Mouse (Mus musculus) erythroid progenitor cell, adult 5-6 weeks (primary cell): Measurements from ENCODE around the gene Cep131. TPM values are rescaled to one million over a fixed set of nuclear protein-coding genes. Genes with fewer than 3 reads are reported as not detected.

Experiments used
- ATAC-seq: replicated peaks from 2 replicates; pipeline ENCODE4 v1.8.0; 2016; ENCODE audit warnings: moderate number of reproducible peaks, mild to moderate bottlenecking, moderate TSS enrichment, inconsistent platforms; ENCODE audit not compliant: poor library complexity, low FRiP score, severe bottlenecking
- total RNA-seq, 2 experiments: library from RNA; stranded (forward) in 1 of 2; stranded (reverse) in 1 of 2; fragments of 150-400 nt in 1 of 2; fragments of 186-747, 209-891 nt in 1 of 2; gene quantifications; 2 replicates each; pipeline versions ENCODE4 v1.2.3 to v1.2.4; 2015 to 2017; ENCODE audit warnings: low replicate concordance in 2 of 2

Cep131 gene
- total RNA-seq, 2 experiments from 2014 or later: 2.3 TPM; not detected in 1

DNA sequence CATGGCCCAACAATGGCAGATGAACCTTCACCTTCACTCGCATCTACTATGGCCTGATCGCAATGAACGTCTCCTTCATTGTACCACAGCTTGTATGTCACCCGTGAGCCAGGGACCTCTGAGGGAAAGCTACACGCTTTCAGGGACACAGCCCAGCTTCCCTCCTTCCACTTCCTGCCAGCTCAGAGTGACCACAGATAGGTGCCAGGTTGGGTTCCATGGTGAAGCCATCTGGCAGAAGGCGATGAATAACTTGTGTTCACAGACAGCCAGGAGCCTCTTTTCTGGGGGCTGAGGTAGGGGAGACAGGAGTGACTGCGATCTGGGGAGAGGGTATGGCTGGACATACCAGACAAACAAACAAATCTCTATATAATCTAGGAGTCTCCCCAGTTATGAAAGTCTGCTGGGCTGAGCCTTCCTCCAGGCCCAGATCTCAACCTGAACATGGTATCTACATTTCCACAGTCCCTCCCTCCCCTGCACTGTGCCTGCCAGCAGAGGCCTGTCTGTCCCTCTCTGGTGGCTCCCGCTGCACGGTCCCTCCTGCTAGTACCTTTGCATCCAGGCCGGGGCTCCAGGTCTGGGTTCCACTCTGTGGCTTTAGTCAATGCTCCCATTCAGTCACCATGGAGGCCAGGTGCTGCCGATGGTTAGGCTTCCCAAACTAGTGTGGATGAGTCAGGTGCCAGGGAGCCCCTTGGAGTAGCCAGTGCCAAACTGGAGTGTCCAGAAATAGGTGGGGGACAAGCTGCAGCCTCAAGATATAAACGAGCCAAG lies 30.5 kb downstream of the Cep131 start:
- no peak for ATAC-seq

DNA sequence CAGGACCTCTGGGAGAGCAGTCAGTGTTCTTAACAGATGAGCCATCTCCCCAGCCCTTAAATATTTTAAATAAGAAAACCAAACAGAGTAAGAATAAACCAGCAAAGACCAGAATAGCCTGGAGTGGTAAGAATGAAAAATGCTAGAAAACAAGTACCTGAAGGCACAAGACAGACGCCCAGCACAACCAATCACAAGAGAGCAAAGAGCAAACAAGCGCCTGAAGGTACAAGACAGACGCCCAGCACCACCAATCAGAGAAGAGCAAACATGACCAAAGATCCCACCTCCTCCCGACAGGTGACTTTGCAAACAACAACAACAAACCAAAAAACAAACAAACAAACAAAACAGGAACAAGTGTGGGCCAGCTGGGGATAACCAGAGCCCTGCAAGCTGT lies 32.8 kb downstream of the Cep131 start:
- no peak for ATAC-seq

DNA sequence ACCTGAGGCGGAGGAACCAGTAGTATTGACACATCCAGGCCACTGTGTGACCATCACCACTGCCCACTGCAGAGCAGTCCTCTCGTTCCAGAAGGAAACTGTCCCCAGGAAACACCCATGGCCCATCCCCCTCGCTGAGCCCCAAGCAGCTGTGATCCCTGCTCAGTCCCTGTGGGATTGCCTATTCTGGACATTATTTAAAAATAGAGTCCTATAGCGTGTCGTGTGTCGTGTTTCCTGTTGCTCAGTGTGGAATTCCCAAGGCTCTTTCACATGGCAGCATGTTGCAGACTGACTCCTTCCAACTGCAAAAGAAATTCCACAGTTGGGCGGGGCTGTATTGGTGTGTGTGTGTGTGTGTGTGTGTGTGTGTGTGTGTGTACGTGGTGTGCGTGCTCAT lies 34.4 kb downstream of the Cep131 start:
- ATAC-seq: no peak

DNA sequence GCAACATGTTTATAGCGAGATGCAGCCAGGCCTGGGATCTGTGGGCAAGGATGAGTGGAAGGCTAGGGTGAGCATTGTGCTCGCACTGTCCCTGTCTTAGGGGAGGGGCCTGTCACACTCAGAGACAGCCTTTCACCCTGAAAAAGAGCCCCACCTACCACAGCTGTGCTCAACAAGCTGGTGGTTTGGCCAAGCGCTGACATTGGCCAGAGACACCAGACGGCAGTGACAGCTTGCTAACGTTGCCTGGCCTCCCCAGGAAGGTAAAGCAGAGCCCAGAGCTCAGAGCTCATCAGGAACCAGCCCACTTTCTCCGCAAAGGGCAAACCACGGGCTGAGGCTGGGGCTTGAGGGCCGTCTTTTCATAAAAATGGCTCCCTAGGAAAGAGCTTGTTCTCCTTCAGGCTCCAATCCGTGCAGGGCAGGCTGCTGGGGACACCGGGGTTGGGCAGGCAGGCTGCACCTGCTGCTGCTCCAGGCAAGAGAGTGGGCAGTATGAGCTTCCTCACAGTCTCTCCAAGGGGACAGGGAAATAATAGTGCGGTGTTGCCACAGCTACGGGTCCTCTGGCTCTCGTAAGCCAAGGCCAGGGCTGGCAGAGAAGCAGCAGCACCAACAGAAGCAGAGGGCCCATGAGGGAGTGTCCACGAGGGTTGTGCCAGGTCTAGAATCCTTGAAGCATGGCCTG lies 35.4 kb downstream of the Cep131 start:
- no peak for ATAC-seq

DNA sequence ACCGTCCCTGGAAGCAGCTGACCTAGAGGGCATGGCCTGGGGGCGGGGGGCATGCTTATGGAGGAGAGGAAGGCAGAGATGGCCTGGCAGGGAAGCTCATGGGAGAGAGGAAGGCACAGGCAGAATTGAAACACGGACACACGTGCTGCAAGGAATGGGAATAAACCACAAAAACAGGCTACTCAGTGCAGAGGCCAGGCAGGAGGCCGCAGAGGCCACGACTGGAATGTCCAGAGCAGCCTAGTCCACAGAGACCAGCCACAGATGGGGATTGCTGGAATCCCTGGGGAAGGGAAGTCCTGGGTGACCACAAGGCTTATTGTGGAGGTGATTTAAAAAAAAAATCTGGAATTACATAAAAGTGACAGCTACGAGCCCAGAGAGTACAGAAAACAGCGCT lies 37.6 kb downstream of the Cep131 start:
- no peak for ATAC-seq

DNA sequence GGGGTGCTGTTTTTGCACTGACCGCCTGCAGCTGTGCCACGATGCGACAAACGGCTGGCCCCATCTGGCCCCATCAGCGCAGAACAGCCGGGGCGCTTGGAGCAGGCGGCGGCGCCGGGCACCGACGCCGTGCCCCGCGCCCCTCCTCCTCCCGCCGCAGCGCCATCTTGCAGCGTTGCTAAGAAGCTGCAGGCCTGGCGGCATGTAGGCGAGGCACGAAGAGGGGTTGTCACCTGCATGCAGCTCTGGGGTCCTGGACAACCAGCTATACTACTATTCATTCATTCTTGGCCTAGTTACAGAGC lies 38.4 kb downstream of the Cep131 start:
- ATAC-seq: no peak

DNA sequence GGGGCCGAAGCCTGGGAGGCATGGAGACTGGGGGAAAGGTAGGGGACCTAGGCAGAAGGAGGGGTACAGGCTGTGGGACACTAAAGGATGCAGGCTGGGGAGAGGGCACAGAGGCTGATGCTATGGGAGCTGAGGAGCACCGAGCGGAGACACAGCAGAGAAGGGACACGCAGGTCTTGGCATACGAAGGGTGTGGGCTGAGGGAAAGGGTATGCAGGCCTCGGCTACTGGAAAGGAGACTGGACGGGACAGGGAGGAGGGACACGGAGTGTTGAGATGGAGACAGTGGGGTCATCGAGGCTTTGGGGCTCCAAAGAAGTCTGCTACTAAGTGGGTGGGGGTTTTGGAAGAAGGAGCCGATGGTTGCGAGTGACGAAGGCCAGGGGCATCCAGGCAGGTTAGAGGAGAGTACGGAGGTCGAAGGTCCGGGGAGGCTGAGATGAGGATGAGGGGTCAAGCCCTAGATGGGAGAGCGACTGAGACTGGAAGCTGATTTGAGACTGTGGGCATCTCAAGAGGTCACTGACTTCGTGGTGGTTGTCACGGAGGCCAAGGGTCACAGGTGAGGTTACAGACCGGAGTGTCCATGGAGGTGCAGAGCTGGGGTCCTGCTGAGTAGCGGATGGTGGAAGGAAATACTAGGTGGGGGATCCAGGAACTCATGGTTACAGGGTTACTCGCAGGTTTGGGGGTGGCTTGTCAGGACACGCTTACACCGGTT lies 38.9 kb downstream of the Cep131 start:
- ATAC-seq: no peak

DNA sequence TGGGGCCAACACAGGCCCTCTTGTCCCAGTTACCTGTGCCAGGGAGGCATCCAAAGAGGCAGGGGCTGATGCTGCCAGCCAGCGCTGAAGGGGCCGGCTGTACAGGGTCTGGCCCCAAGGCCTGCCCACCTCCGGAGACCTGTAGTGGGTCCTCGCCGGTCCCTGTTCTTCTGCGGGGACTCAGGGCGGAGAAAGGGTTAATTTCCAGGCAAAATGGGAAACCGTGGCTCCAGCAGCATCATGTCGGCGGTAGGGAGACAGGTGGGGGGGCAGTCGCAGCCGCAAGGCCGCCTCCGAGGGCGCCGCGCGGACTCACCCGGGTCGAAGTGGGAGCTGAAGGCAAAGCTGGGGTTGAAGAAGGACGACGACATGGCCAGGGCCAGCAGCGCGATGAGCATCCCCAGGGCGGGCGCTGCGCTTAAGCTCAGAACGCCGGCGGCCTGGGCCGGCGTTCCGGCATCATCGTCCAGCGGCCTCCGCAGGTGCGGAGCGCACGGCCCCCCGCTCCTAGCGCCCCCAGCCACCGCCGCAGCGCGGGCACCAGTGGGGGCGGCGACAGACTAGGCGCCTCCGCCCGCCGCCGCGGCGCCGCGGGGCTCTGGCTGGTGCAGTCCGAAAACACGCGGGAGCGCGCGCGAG lies 40.0 kb downstream of the Cep131 start, which contains the start of gene Aatk:
TSS of gene Aatk (minus strand) at position 615 of the 639 bp plus-strand sequence.
- ATAC-seq: no peak

- ATAC-seq: no peak
These were observed 40.6 kb downstream of the Cep131 start for GRCm38 (mm10) chr11:120045839-120046552.

DNA sequence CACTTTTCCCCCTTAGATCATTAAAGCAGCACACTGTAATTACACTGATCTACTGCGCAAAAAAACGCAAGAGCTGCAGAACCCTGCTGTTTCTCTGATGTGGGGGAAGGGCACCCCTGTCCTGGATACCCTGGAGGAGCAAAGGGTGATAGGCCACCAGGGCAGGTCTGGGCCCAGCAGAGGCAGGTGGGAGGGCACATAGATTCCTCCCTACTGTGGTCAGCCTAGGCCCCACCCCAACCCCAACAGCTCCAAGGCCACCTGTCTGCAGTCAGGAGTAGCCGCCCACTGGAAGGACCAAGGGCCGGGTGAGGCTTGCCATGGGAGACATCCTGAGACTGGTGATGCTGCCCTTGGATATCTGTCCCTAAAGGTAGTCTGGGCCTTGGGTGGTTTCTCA lies 41.3 kb downstream of the Cep131 start:
- no peak for ATAC-seq

DNA sequence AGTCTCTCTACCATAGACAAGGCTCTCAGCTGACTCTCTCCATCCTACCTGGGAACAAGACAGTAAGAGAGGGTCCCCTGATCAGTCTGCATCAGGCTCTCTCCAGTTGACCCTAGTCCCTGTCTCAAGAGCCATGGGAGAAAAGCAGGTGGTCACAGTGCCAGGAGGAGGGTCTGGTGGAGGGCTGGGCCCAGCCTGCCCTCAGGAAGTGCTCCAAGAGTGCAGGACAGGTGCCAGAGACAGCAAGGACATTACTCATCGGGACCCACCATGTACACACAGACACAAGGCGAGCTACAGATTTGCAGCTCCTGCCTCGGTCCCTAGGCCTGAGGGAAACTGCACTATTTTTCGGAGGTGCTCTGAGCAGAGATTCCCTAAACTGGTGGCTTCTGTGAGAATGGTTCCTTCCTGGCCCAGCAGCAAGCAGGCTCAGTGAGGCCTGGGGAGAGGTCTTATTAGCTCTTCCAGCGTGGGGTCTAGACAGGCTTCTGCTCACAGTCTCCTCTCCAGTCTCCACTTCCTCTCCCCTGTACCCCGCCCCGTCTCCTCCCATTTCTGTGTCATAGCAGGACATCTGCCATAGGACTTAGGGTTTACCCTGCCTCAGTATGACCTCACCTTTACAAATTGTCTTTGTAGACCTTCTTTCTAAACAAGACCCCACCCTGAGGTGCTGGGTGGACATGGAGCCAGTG lies 44.3 kb downstream of the Cep131 start:
- ATAC-seq: no peak

DNA sequence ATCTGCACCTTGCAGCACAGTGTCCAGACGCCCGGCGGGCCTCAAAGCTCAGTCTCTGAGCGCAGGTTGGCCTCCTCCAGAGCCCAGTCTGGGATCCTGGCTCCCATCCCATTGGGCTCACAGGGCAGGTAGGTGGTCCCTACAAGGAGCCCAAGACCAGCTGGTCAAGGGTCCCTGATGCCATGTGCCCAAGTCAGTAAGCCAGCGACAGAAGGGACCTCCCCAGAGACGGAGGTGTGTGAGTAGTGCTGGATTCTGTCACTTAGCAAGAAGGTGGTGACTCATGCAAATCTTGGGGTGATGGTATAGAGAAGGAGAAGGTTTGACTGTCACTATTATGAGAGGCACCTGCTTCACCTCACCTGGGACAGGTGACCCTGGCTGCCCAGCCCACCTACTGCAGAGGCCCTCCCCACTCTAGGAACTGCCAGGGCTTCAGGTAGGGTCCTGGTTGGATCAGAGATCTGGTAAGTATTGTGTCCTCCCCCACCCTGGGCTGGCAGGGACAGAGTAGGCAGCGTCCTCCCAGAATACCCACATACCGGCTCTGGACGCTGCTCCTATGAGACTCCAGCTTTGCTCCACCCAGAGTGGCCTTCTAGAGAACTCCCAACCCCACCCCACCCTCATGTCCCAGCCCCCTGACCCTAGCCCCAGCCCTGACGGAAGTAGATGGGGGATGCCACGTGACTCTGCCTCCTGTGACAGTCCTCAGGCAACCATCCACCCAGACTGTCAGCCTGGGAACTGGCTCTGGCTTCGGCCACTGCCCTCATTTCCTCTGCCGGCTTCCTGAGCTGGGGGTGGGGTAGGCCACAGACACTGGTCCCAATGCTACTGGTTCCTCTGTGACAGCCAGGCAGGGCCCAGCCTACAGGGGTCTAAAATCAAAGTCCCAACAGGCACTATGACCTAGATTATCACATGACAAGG lies 45.2 kb downstream of the Cep131 start:
- no peak for ATAC-seq

DNA sequence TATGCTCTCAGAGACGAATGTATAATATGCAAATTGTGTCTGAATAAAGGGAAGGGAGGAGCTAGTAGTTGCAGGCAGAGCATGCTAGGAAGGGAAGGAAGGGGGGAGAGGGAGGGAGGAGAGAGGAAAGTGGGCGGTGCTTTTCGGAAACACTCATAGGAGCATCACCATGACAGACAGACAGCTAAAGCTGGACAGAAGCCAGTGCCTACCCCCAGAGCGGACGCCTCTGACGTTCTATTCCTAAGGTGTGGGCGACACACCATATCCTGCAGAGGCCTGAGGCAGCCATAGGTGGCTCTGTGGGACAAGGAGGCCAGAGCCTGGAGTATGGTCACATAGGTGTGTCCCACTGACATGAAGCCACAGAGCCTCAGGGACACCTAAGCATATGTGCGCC lies 46.2 kb downstream of the Cep131 start:
- no peak for ATAC-seq

- ATAC-seq: no peak
These were observed 47.0 kb downstream of the Cep131 start for GRCm38 (mm10) chr11:120039581-120039980.

DNA sequence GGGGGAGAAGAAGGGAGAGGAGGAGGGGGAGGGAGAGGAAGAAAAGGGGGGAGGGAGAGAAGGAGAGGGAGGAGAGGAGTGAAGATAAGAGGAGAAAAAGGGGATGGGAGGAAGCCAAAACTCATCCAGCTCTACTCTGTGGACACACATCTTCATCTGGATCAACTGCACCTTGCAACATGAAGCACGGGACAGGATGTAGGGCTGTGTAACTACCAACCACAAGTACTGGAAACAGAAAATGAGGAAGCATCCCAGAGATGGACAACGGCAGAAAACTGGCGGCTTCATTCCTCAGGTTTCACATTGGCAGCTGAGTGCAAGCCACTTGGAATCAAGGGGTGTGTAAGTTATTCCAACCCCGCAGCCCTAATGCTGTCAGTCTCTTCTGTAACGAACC lies 51.9 kb downstream of the Cep131 start:
- ATAC-seq: no peak

GRCm38 (mm10) chr11:120034306-120034705 lies 52.3 kb downstream of the Cep131 start:
- ATAC-seq: no peak

DNA sequence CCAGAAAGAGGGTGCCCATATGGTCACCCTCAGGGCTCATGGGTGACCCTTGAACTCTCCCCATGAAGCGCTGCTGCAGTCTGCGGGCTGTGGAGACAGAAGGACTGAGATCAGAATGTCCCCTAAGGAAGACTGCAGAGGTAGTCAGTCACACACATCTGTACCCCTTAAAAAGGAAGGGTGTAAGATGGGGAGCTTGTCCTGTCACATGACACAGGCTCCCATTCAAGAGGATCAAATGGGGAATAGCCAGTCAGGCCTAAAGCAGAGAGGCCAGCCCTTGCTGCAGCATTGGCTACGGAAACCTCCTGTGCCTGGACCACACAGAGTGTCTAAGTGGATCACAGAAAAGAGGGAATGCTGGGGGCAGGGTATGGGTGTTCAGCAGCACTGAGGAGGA lies 53.2 kb downstream of the Cep131 start:
- no peak for ATAC-seq

- no peak for ATAC-seq
These were observed 54.6 kb downstream of the Cep131 start for GRCm38 (mm10) chr11:120032052-120032451.
